Mouse (Mus musculus) liver, embryonic 14.5 days (tissue): ENCODE measurements at regions not wholly inside any gene's neighbourhood (a gene's known extent, or its start where the extent isn't known, plus 50 kb on each side); places are given as distances from the start of the nearest gene placed in this dataset.

Experiments used
- ATAC-seq: fragments of 200-750 bp; cut with Nextera tagmentation; 2 replicates; pipeline ENCODE4 v1.8.0; 2017; ENCODE audit warnings: moderate number of reproducible peaks, mild to moderate bottlenecking, moderate library complexity; ENCODE audit not compliant: insufficient read depth
- DNase-seq, 3 experiments: peaks; one replicate each; pipeline ENCODE4 v3.0.0-alpha.2; 2012 to 2013; ENCODE audit warnings: low read depth in 3 of 3, low spot score in 3 of 3
- H3K27ac ChIP-seq: fragments of 300-500 bp; sonication (generic); 2 replicates; pipeline ENCODE4 v1.5.1; 2014; ENCODE audit warnings: moderate library complexity, mild to moderate bottlenecking, control low read depth, inconsistent platforms
- H3K27me3 ChIP-seq: fragments of 300-500 bp; sonication (generic); 2 replicates; pipeline ENCODE4 v1.6.1; 2014; ENCODE audit warnings: mild to moderate bottlenecking, low read length, moderate library complexity; ENCODE audit not compliant: control insufficient read depth, insufficient read depth
- H3K36me3 ChIP-seq: fragments of 300-500 bp; sonication (generic); replicated peaks from 2 replicates; pipeline ENCODE4 v1.6.1; 2014; ENCODE audit warnings: low read depth; ENCODE audit not compliant: control insufficient read depth, insufficient read depth
- H3K4me1 ChIP-seq, 2 experiments: fragments of 200-500 bp in 1 of 2; fragments of 300-500 bp in 1 of 2; sonication (generic) in 1 of 2; replicated peaks; 2 replicates each; pipeline ENCODE4 v1.6.1; 2012 to 2014; ENCODE audit warnings: antibody characterized with exemption in 1 of 2, inconsistent platforms in 1 of 2, low read length in 1 of 2; ENCODE audit not compliant: control insufficient read depth in 2 of 2, insufficient read depth in 2 of 2
- H3K4me2 ChIP-seq: fragments of 300-500 bp; sonication (generic); 2 replicates; pipeline ENCODE4 v1.6.1; 2014; ENCODE audit warnings: low read depth, mild to moderate bottlenecking, control low read depth, moderate library complexity
- H3K4me3 ChIP-seq, 2 experiments: fragments of 200-500 bp in 1 of 2; fragments of 300-500 bp in 1 of 2; sonication (generic) in 1 of 2; 2 replicates each; pipeline ENCODE4 v1.5.1; 2012 to 2014; ENCODE audit warnings: low read depth in 2 of 2, low read length in 2 of 2, mild to moderate bottlenecking in 2 of 2, control low read depth in 1 of 2, inconsistent platforms in 1 of 2, moderate library complexity in 1 of 2; ENCODE audit not compliant: insufficient read depth in 1 of 2
- H3K9ac ChIP-seq: fragments of 300-500 bp; sonication (generic); replicated peaks from 2 replicates; pipeline ENCODE4 v1.6.1; 2014; ENCODE audit warnings: mild to moderate bottlenecking, control low read depth, moderate library complexity
- H3K9me3 ChIP-seq: fragments of 300-500 bp; sonication (generic); 2 replicates; pipeline ENCODE4 v1.6.1; 2016; ENCODE audit warnings: low read length, mixed read lengths; ENCODE audit not compliant: control insufficient read depth
- CTCF ChIP-seq: IDR thresholded peaks from 2 replicates; pipeline ENCODE4 v1.5.1; 2016; ENCODE audit warnings: antibody characterized with exemption, low read depth, control low read depth
- EP300 ChIP-seq: IDR thresholded peaks from 2 replicates; pipeline ENCODE4 v1.6.1; 2016; ENCODE audit warnings: antibody characterized with exemption, low read depth
- WGBS: fragments of 180-500 bp; shearing (Covaris S2); extraction: QIAGEN DNeasy Blood & Tissue Kit; methylation state at CpG from one replicate; pipeline ENCODE4 v1.1.7; 2014; ENCODE audit not compliant: insufficient replicate concordance; 5-methylcytosine and 5-hydroxymethylcytosine counted together

DNA sequence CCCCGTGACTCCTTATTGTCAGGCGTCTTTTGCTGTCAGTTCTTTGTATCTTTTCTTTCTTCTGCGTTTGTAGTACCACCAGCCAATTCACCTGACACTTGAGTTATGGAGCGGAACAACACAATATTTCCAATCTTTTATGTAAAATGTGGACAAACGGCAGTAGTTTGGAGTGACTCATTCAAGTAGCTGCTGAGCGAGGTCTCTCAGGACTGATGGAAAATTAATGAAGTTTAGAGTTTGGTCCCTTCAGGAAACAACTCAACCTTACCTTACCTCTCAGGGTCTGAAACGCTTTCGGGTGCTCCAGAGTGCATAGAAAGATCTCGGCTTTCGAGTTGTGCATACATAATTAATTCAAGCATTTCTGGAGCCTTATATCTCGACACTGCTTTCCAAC is 612.3 kb upstream of the Fam92a start:
- 69% methylated on average over 11 of the region's 11 CpGs for WGBS
- H3K9ac ChIP-seq, result no peak overlapping the region
- TF ChIP-seq CTCF, result no peak
- no peak for TF ChIP-seq EP300
- no peak for DNase-seq
- no peak overlapping the region for H3K4me2 ChIP-seq
- H3K27me3 ChIP-seq, result no peaks in the 10 kb centered on the region
- no peaks in the 10 kb centered on the region; a peak in 1 of 4 replicates for H3K4me1 ChIP-seq
- no peak for ATAC-seq
- no peak overlapping the region for H3K4me3 ChIP-seq
- H3K9me3 ChIP-seq, result no peaks in the 10 kb centered on the region
- no peak overlapping the region for H3K27ac ChIP-seq
- H3K36me3 ChIP-seq, result no peaks in the 10 kb centered on the region

- no peaks in the 10 kb centered on the region for H3K9me3 ChIP-seq
- H3K4me2 ChIP-seq, result no peak overlapping the region
- H3K27me3 ChIP-seq, result no peaks in the 10 kb centered on the region
- no peak overlapping the region for H3K9ac ChIP-seq
- no peak overlapping the region for H3K27ac ChIP-seq
- TF ChIP-seq EP300, result no peak
- no peak for TF ChIP-seq CTCF
- DNase-seq, result no peak
- WGBS, result 46% methylated on average over 10 of the region's 10 CpGs
- no peaks in the 10 kb centered on the region; a peak in 1 of 4 replicates for H3K4me1 ChIP-seq
- no peaks in the 10 kb centered on the region for H3K36me3 ChIP-seq
- ATAC-seq, result no peak
- no peak overlapping the region for H3K4me3 ChIP-seq
Observed at GRCm38 (mm10) chr4:12781969-12782904, 610.4 kb upstream of the Fam92a start.

- Histone ChIP-seq H3K4me2 (no peak overlapping the region), H3K27me3 (no peaks in the 10 kb centered on the region)
- WGBS, result 54% methylated on average over 2 of the region's 2 CpGs
Observed at GRCm38 (mm10) chr4:12780254-12780653, 608.4 kb upstream of the Fam92a start.

GRCm38 (mm10) chr4:12779211-12779610 is 607.4 kb upstream of the Fam92a start:
- ATAC-seq, result no peak
- no peak for DNase-seq

More at GRCm38 (mm10) chr4:12780254-12780653, 608.4 kb upstream of the Fam92a start:
- H3K36me3 ChIP-seq, result no peaks in the 10 kb centered on the region
- TF ChIP-seq EP300, result no peak
- no peak for TF ChIP-seq CTCF
- H3K4me1 ChIP-seq, result no peaks in the 10 kb centered on the region; a peak in 1 of 4 replicates
- DNase-seq (no peak), ATAC-seq (no peak)
- no peak overlapping the region for H3K4me3 ChIP-seq
- H3K9ac ChIP-seq, result no peak overlapping the region
- H3K9me3 ChIP-seq, result no peaks in the 10 kb centered on the region
- H3K27ac ChIP-seq, result no peak overlapping the region

DNA sequence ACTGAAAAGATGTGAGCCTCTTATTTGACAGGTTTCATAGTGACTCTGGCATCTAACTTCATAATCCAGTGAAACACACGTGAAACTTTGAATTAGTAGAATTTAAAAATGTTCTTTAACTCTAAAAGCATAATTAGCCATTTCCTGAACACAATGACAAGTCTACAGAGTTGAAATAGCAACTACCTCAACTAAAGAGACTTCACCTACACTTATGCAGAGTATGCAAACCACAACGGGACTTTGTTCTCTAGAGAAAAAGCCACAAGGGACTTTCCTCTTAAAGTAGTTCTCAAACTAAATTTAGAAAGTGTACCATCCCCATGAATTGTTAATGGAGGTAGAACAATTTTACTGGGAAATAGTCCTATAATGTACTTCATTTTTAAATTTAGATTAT is 606.3 kb upstream of the Fam92a start:
- TF ChIP-seq CTCF (no peak), EP300 (no peak)
- Histone ChIP-seq H3K27ac (no peak overlapping the region), H3K27me3 (no peaks in the 10 kb centered on the region), H3K4me3 (no peak overlapping the region), H3K36me3 (no peaks in the 10 kb centered on the region), H3K4me1 (no peaks in the 10 kb centered on the region; a peak in 1 of 4 replicates), H3K9me3 (no peaks in the 10 kb centered on the region), H3K9ac (no peak overlapping the region), H3K4me2 (no peak overlapping the region)
- no peak for DNase-seq
- ATAC-seq, result no peak
- 16% methylated on average over 2 of the region's 2 CpGs for WGBS

More at GRCm38 (mm10) chr4:12779211-12779610, 607.4 kb upstream of the Fam92a start:
- Histone ChIP-seq H3K4me3 (no peak overlapping the region), H3K9me3 (no peaks in the 10 kb centered on the region), H3K36me3 (no peaks in the 10 kb centered on the region), H3K9ac (no peak overlapping the region), H3K4me2 (no peak overlapping the region), H3K27me3 (no peaks in the 10 kb centered on the region), H3K27ac (no peak overlapping the region), H3K4me1 (no peaks in the 10 kb centered on the region; a peak in 1 of 4 replicates)
- no peak for TF ChIP-seq EP300
- TF ChIP-seq CTCF, result no peak
- 46% methylated on average over 1 of the region's 1 CpGs for WGBS
